Mouse (Mus musculus) hindbrain, postnatal 0 days (tissue): ENCODE measurements around the gene Nuak1. TPM values are rescaled to one million over a fixed set of nuclear protein-coding genes. Genes with fewer than 3 reads are reported as not detected.

Experiments used
- ATAC-seq: fragments of 200-750 bp; cut with Nextera tagmentation; 2 replicates; pipeline ENCODE4 v1.8.0; 2017; ENCODE audit warnings: mild to moderate bottlenecking, moderate TSS enrichment, moderate library complexity
- DNase-seq: peaks from one replicate; pipeline ENCODE4 v3.0.0-alpha.2; 2015; ENCODE audit warnings: low spot score
- H3K27ac ChIP-seq: fragments of 300-500 bp; sonication (generic); 2 replicates; pipeline ENCODE4 v1.5.1; 2014; ENCODE audit warnings: mild to moderate bottlenecking
- H3K27me3 ChIP-seq: fragments of 300-500 bp; sonication (generic); 2 replicates; pipeline ENCODE4 v1.6.1; 2014; ENCODE audit warnings: low read length, mixed read lengths; ENCODE audit not compliant: insufficient read depth
- H3K36me3 ChIP-seq: fragments of 300-500 bp; sonication (generic); 2 replicates; pipeline ENCODE4 v1.6.1; 2014; ENCODE audit warnings: low read length, mixed read lengths; ENCODE audit not compliant: insufficient read depth
- H3K4me1 ChIP-seq: fragments of 300-500 bp; sonication (generic); 2 replicates; pipeline ENCODE4 v1.6.1; 2014; ENCODE audit warnings: antibody characterized with exemption, low read length, mixed read lengths; ENCODE audit not compliant: insufficient read depth
- H3K4me2 ChIP-seq: fragments of 300-500 bp; sonication (generic); 2 replicates; pipeline ENCODE4 v1.6.1; 2014; ENCODE audit warnings: low read depth, mild to moderate bottlenecking, low read length, moderate library complexity, mixed read lengths
- H3K4me3 ChIP-seq: fragments of 300-500 bp; sonication (generic); 2 replicates; pipeline ENCODE4 v1.5.1; 2014; ENCODE audit warnings: low read length
- H3K9ac ChIP-seq: fragments of 300-500 bp; sonication (generic); replicated peaks from 2 replicates; pipeline ENCODE4 v1.6.1; 2014; ENCODE audit warnings: mild to moderate bottlenecking, low read length, moderate library complexity, mixed read lengths
- H3K9me3 ChIP-seq: fragments of 300-500 bp; sonication (generic); 2 replicates; pipeline ENCODE4 v1.6.1; 2016; ENCODE audit warnings: low read length, mixed read lengths
- CTCF ChIP-seq: IDR thresholded peaks from 2 replicates; pipeline ENCODE4 v1.5.1; 2016; ENCODE audit warnings: antibody characterized with exemption, control low read depth, low read depth
- WGBS: fragments of 180-500 bp; shearing (Covaris S2); extraction: QIAGEN DNeasy Blood & Tissue Kit; methylation state at CpG from one replicate; pipeline ENCODE4 v1.1.7; 2014; 5-methylcytosine and 5-hydroxymethylcytosine counted together
- polyA plus RNA-seq: library from polyadenylated mRNA; unstranded; fragments of >200 nt; fragmentation: Nextera tagmentation; extraction: Ambion mirVana; gene quantifications from 2 replicates; pipeline ENCODE4 v1.2.1, GENCODE M21; 2015
- total RNA-seq: library from RNA; depleted of rRNA; stranded (reverse); fragments of >200 nt; gene quantifications from 2 replicates; pipeline ENCODE4 v1.2.3, GENCODE M21; 2014

Nuak1 gene
- total and polyA plus RNA-seq, 2 experiments from 2014 or later, result 3.0 to 23.3 TPM

GRCm38 (mm10) chr10:84449733-84450132 lies 9.3 kb upstream of the Nuak1 start:
- WGBS, result 80% methylated on average over 8 of the region's 8 CpGs
- ATAC-seq (no peak), DNase-seq (no peak)
- Histone ChIP-seq H3K27me3 (no peaks in the 10 kb centered on the region), H3K27ac (no peak overlapping the region), H3K4me2 (no peak overlapping the region), H3K36me3 (no peaks in the 10 kb centered on the region), H3K9ac (no peak overlapping the region), H3K9me3 (no peaks in the 10 kb centered on the region), H3K4me1 (no peaks in the 10 kb centered on the region), H3K4me3 (no peak overlapping the region)
- no peak for TF ChIP-seq CTCF

- TF ChIP-seq CTCF, result no peak
- ATAC-seq (peak; percentile 46), DNase-seq (no peak)
- Histone ChIP-seq H3K9me3 (no peaks in the 10 kb centered on the region), H3K27ac (no peak overlapping the region), H3K4me2 (no peak overlapping the region), H3K36me3 (no peaks in the 10 kb centered on the region), H3K4me1 (no peaks in the 10 kb centered on the region), H3K9ac (no peak overlapping the region), H3K27me3 (no peaks in the 10 kb centered on the region), H3K4me3 (no peak overlapping the region)
- 20% methylated on average over 8 of the region's 8 CpGs for WGBS
Measured at GRCm38 (mm10) chr10:84447411-84447821, 7.0 kb upstream of the Nuak1 start.

- H3K4me3 ChIP-seq, result no peak overlapping the region
- peaks cover 6% of the 10 kb centered on the region for H3K4me1 ChIP-seq
- 67% methylated on average over 6 of the region's 6 CpGs for WGBS
- H3K9me3 ChIP-seq, result no peaks in the 10 kb centered on the region
- no peak for TF ChIP-seq CTCF
- ATAC-seq (no peak), DNase-seq (no peak)
- no peak overlapping the region for H3K4me2 ChIP-seq
- H3K27ac ChIP-seq, result no peak overlapping the region
- no peaks in the 10 kb centered on the region for H3K36me3 ChIP-seq
- no peak overlapping the region for H3K9ac ChIP-seq
- H3K27me3 ChIP-seq, result no peaks in the 10 kb centered on the region
Measured at GRCm38 (mm10) chr10:84446661-84447060, 6.3 kb upstream of the Nuak1 start.

- Histone ChIP-seq H3K4me3 (no peak overlapping the region), H3K4me2 (no peak overlapping the region), H3K36me3 (no peaks in the 10 kb centered on the region), H3K27me3 (no peaks in the 10 kb centered on the region), H3K9ac (no peak overlapping the region), H3K27ac (no peak overlapping the region), H3K4me1 (peaks cover 8% of the 10 kb centered on the region), H3K9me3 (no peaks in the 10 kb centered on the region)
- no peak for DNase-seq
- WGBS, result 75% methylated on average over 9 of the region's 9 CpGs
- peak; percentile 36; the same call in 1 of the 2 replicates for TF ChIP-seq CTCF
- ATAC-seq, result no peak
Measured at GRCm38 (mm10) chr10:84444396-84444795, 4.0 kb upstream of the Nuak1 start.

- no peaks in the 10 kb centered on the region for H3K36me3 ChIP-seq
- H3K9me3 ChIP-seq, result no peaks in the 10 kb centered on the region
- ATAC-seq, result no peak
- H3K27me3 ChIP-seq, result no peaks in the 10 kb centered on the region
- peak overlapping the region; percentile 87 for H3K4me3 ChIP-seq
- H3K27ac ChIP-seq, result peak overlapping the region; percentile 94
- WGBS, result 20% methylated on average over 11 of the region's 11 CpGs
- peaks cover 8% of the 10 kb centered on the region for H3K4me1 ChIP-seq
- no peak for TF ChIP-seq CTCF
- H3K4me2 ChIP-seq, result peak overlapping the region; percentile 96
- peak overlapping the region; percentile 97 for H3K9ac ChIP-seq
- DNase-seq, result no peak
Measured at GRCm38 (mm10) chr10:84441846-84442245, 1.4 kb upstream of the Nuak1 start.

GRCm38 (mm10) chr10:84441434-84441785 lies 1.0 kb upstream of the Nuak1 start:
- Histone ChIP-seq H3K27me3 (no peaks in the 10 kb centered on the region), H3K9me3 (no peaks in the 10 kb centered on the region), H3K4me3 (peak overlapping the region; percentile 87), H3K4me2 (peak overlapping the region; percentile 96), H3K9ac (peak overlapping the region; percentile 97), H3K36me3 (no peaks in the 10 kb centered on the region), H3K4me1 (peaks cover 11% of the 10 kb centered on the region), H3K27ac (peak overlapping the region; percentile 94)
- DNase-seq (peak; percentile 15), ATAC-seq (no peak)
- no peak for TF ChIP-seq CTCF
- 1% methylated on average over 7 of the region's 7 CpGs for WGBS

GRCm38 (mm10) chr10:84440181-84440540 lies 236 bp downstream of the Nuak1 start:
- TF ChIP-seq CTCF, result no peak
- Histone ChIP-seq H3K9ac (peak overlapping the region; percentile 97), H3K27me3 (no peaks in the 10 kb centered on the region), H3K4me2 (peak overlapping the region; percentile 96), H3K4me3 (peak overlapping the region; percentile 87), H3K36me3 (no peaks in the 10 kb centered on the region), H3K27ac (peak overlapping the region; percentile 94), H3K9me3 (no peaks in the 10 kb centered on the region), H3K4me1 (peaks cover 17% of the 10 kb centered on the region)
- WGBS, result under 1% methylated on average over 31 of the region's 32 CpGs
- ATAC-seq (peak; percentile 28; the same call in 1 of the 2 replicates), DNase-seq (peak; percentile 17)
